22 mouse cellular contexts compared by ENCODE assay signal in genomic region chr6:32251674-32252073, GRCm38 (mm10).
DNase-seq lines count a peak whose midpoint lies in the region; ATAC-seq and TF ChIP-seq lines count a peak whose summit lies in the region.
"Had no signal": no experiment of that assay in that cellular context is flagged by ENCODE, and none has a peak within 500 bp of the region (broad histone marks: within the 10 kb centered on the region; RNA-seq: fewer than 3 reads in every experiment).

No protein-coding gene starts in this region.

- peak; percentile 40 for DNase-seq in forebrain, embryonic 14.5 days (ENCODE audit: low spot score)
- DNase-seq in forebrain, embryonic 10.5 days (ENCODE audit: extremely low spot score, low spot score): no peak
- peak; percentile 13 for DNase-seq in midbrain, embryonic 14.5 days
- peak; percentile 55 for DNase-seq in limb, embryonic 14.5 days (ENCODE audit: low spot score)
- DNase-seq in spleen, adult 12 weeks (ENCODE audit: low spot score): no peak
- no peak for DNase-seq in urinary bladder, adult 2 months (ENCODE audit: low spot score)
- DNase-seq: adrenal gland, postnatal 36 days; cerebellum, adult 11-12 months; heart, postnatal 36 days; kidney, adult 11 months; kidney, postnatal 4 days; layer of hippocampus, adult 9-11 months; lung, adult 18-20 months; lung, postnatal 10 days; right cerebral cortex, postnatal 25 days; thymus, postnatal 36 days had no signal

- H3K4me3 ChIP-seq in forebrain, embryonic 14.5 days (ENCODE audit: low read depth, low read length): no peak overlapping the region
- H3K4me3 ChIP-seq in forebrain, embryonic 10.5 days: no peak overlapping the region
- H3K4me3 ChIP-seq in midbrain, embryonic 14.5 days (replicated peaks; ENCODE audit: low read depth, low read length): no peak overlapping the region
- no peak overlapping the region for H3K4me3 ChIP-seq in midbrain, embryonic 15.5 days
- H3K4me3 ChIP-seq in forebrain, embryonic 16.5 days (replicated peaks; ENCODE audit: low read length): no peak overlapping the region
- no peak overlapping the region for H3K4me3 ChIP-seq in limb, embryonic 14.5 days (replicated peaks; ENCODE audit: low read length)
- H3K4me3 ChIP-seq: heart, embryonic 15.5 days had no signal

- no peaks in the 10 kb centered on the region for H3K27me3 ChIP-seq in forebrain, embryonic 14.5 days (replicated peaks; ENCODE audit: control insufficient read depth, insufficient read depth, low read length)
- peaks cover 12% of the 10 kb centered on the region for H3K27me3 ChIP-seq in forebrain, embryonic 10.5 days (ENCODE audit: poor library complexity, severe bottlenecking)
- no peaks in the 10 kb centered on the region for H3K27me3 ChIP-seq in midbrain, embryonic 14.5 days (ENCODE audit: control insufficient read depth, insufficient read depth, low read length)
- H3K27me3 ChIP-seq in midbrain, embryonic 15.5 days (replicated peaks): no peaks in the 10 kb centered on the region
- no peaks in the 10 kb centered on the region for H3K27me3 ChIP-seq in forebrain, embryonic 16.5 days (replicated peaks; ENCODE audit: control insufficient read depth, insufficient read depth, low read length)
- no peaks in the 10 kb centered on the region for H3K27me3 ChIP-seq in limb, embryonic 14.5 days (ENCODE audit: control insufficient read depth, insufficient read depth, low read length)
- H3K27me3 ChIP-seq: heart, embryonic 15.5 days had no signal

- no peak for TF ChIP-seq POLR2A in limb, embryonic 14.5 days (IDR thresholded peaks at IDR 0.05; ENCODE audit: borderline replicate concordance, extremely low read depth, insufficient read depth, insufficient read length)

- no peak overlapping the region for H3K4me2 ChIP-seq in forebrain, embryonic 14.5 days (ENCODE audit: low read length)
- H3K4me2 ChIP-seq in midbrain, embryonic 14.5 days (ENCODE audit: low read length): no peak overlapping the region
- H3K4me2 ChIP-seq in midbrain, embryonic 15.5 days: no peak overlapping the region
- H3K4me2 ChIP-seq in forebrain, embryonic 16.5 days (ENCODE audit: low read length): no peak overlapping the region
- peak overlapping the region; percentile 30 for H3K4me2 ChIP-seq in limb, embryonic 14.5 days (replicated peaks; ENCODE audit: low read depth, low read length, severe bottlenecking)
- H3K4me2 ChIP-seq: heart, embryonic 15.5 days; liver, embryonic 11.5 days; midbrain, embryonic 11.5 days had no signal

- H3K36me3 ChIP-seq in forebrain, embryonic 14.5 days (ENCODE audit: control insufficient read depth, insufficient read depth, low read length): no peaks in the 10 kb centered on the region
- H3K36me3 ChIP-seq in forebrain, embryonic 10.5 days (replicated peaks): no peaks in the 10 kb centered on the region
- H3K36me3 ChIP-seq in midbrain, embryonic 14.5 days (ENCODE audit: control insufficient read depth, insufficient read depth, low read length): no peaks in the 10 kb centered on the region
- H3K36me3 ChIP-seq in midbrain, embryonic 15.5 days (replicated peaks): no peaks in the 10 kb centered on the region
- H3K36me3 ChIP-seq in forebrain, embryonic 16.5 days (ENCODE audit: control insufficient read depth, insufficient read depth): no peaks in the 10 kb centered on the region
- no peaks in the 10 kb centered on the region for H3K36me3 ChIP-seq in limb, embryonic 14.5 days (ENCODE audit: control insufficient read depth, insufficient read depth, low read length)
- H3K36me3 ChIP-seq: heart, embryonic 15.5 days had no signal

- ATAC-seq in forebrain, embryonic 14.5 days: peak; percentile 13; the same call in 1 of the 2 replicates
- no peak for ATAC-seq in midbrain, embryonic 14.5 days (ENCODE audit: low FRiP score, low TSS enrichment)
- no peak for ATAC-seq in midbrain, embryonic 15.5 days (replicated peaks)
- no peak for ATAC-seq in forebrain, embryonic 16.5 days
- ATAC-seq in limb, embryonic 14.5 days (ENCODE audit: low FRiP score, low read depth): peak; percentile 34
- ATAC-seq: CD4-positive, CD25-positive, alpha-beta regulatory T cell, adult 4 months had no signal

- H3K27ac ChIP-seq in forebrain, embryonic 14.5 days (ENCODE audit: low read depth, low read length): no peak overlapping the region; the same call in 1 of the 2 replicates
- no peak overlapping the region for H3K27ac ChIP-seq in forebrain, embryonic 10.5 days
- no peak overlapping the region for H3K27ac ChIP-seq in midbrain, embryonic 14.5 days (replicated peaks; ENCODE audit: low read depth, low read length)
- H3K27ac ChIP-seq in midbrain, embryonic 15.5 days: no peak overlapping the region
- peak overlapping the region; percentile 41 for H3K27ac ChIP-seq in forebrain, embryonic 16.5 days (ENCODE audit: low read length)
- H3K27ac ChIP-seq in limb, embryonic 14.5 days (replicated peaks; ENCODE audit: low read depth, low read length): no peak overlapping the region
- H3K27ac ChIP-seq: heart, embryonic 15.5 days had no signal

- H3K9me3 ChIP-seq in forebrain, embryonic 14.5 days (replicated peaks; ENCODE audit: control insufficient read depth, low read length): no peaks in the 10 kb centered on the region
- no peaks in the 10 kb centered on the region for H3K9me3 ChIP-seq in forebrain, embryonic 10.5 days
- H3K9me3 ChIP-seq in midbrain, embryonic 14.5 days (ENCODE audit: control insufficient read depth, low read length): no peaks in the 10 kb centered on the region
- no peaks in the 10 kb centered on the region for H3K9me3 ChIP-seq in midbrain, embryonic 15.5 days
- H3K9me3 ChIP-seq in forebrain, embryonic 16.5 days (ENCODE audit: control insufficient read depth, low read length): no peaks in the 10 kb centered on the region
- H3K9me3 ChIP-seq in limb, embryonic 14.5 days (ENCODE audit: control insufficient read depth, low read length): no peaks in the 10 kb centered on the region
- H3K9me3 ChIP-seq: heart, embryonic 15.5 days had no signal

- peaks cover 16% of the 10 kb centered on the region for H3K4me1 ChIP-seq in forebrain, embryonic 14.5 days (ENCODE audit: control insufficient read depth, insufficient read depth, low read length)
- peaks cover 9% of the 10 kb centered on the region for H3K4me1 ChIP-seq in forebrain, embryonic 10.5 days
- H3K4me1 ChIP-seq in midbrain, embryonic 14.5 days (ENCODE audit: control insufficient read depth, insufficient read depth, low read length): no peaks in the 10 kb centered on the region
- H3K4me1 ChIP-seq in midbrain, embryonic 15.5 days: 0 out of 2 replicates have a peak, but pooled peaks cover 8% of the 10 kb centered on the region
- H3K4me1 ChIP-seq in forebrain, embryonic 16.5 days (replicated peaks; ENCODE audit: control insufficient read depth, insufficient read depth, low read length): peaks cover 22% of the 10 kb centered on the region
- peaks cover 11% of the 10 kb centered on the region; the same call in 1 of the 2 replicates for H3K4me1 ChIP-seq in limb, embryonic 14.5 days (ENCODE audit: control insufficient read depth, insufficient read depth, low read length)
- H3K4me1 ChIP-seq: heart, embryonic 15.5 days had no signal

- no peak overlapping the region for H3K9ac ChIP-seq in forebrain, embryonic 14.5 days (ENCODE audit: low read length)
- H3K9ac ChIP-seq in midbrain, embryonic 14.5 days (replicated peaks; ENCODE audit: low read length): no peak overlapping the region
- H3K9ac ChIP-seq in midbrain, embryonic 15.5 days: no peak overlapping the region
- H3K9ac ChIP-seq in forebrain, embryonic 16.5 days (replicated peaks; ENCODE audit: low read depth, low read length): no peak overlapping the region; the same call in 1 of the 2 replicates
- no peak overlapping the region for H3K9ac ChIP-seq in limb, embryonic 14.5 days (ENCODE audit: low read depth, low read length, severe bottlenecking)
- H3K9ac ChIP-seq: heart, embryonic 15.5 days had no signal

- WGBS in forebrain, embryonic 14.5 days: 70% methylated on average over 10 of the region's 10 CpGs
- WGBS in forebrain, embryonic 10.5 days: 85% methylated on average over 10 of the region's 10 CpGs
- 74% methylated on average over 10 of the region's 10 CpGs for WGBS in midbrain, embryonic 14.5 days
- 67% methylated on average over 10 of the region's 10 CpGs for WGBS in midbrain, embryonic 15.5 days
- WGBS in forebrain, embryonic 16.5 days: 61% methylated on average over 10 of the region's 10 CpGs
- whole genome bisulfite sequencing in limb, embryonic 14.5 days: 23% methylated on average over 10 of the region's 10 CpGs

Comparison
In these comparisons a context has a peak if more than half of its experiments do, and no peak if none do; other contexts are left out.
1. ATAC-seq: peak in forebrain, embryonic 14.5 days (single experiment) and limb, embryonic 14.5 days (single experiment); none in midbrain, embryonic 14.5 days (single experiment), midbrain, embryonic 15.5 days (single experiment) and forebrain, embryonic 16.5 days (single experiment).
2. DNase-seq: peak in forebrain, embryonic 14.5 days (single experiment), midbrain, embryonic 14.5 days (single experiment) and limb, embryonic 14.5 days (single experiment); none in forebrain, embryonic 10.5 days (single experiment), spleen, adult 12 weeks (single experiment) and urinary bladder, adult 2 months (single experiment).